Mouse (Mus musculus) erythroblast, adult 5-6 weeks (primary cell): ENCODE data around the gene Pi4k2a. TPM values are rescaled to one million over a fixed set of nuclear protein-coding genes. Genes with fewer than 3 reads are reported as not detected.

Source experiments
- ATAC-seq: replicated peaks from 2 replicates; pipeline ENCODE4 v1.8.0; 2016; ENCODE audit warnings: moderate number of reproducible peaks, mild to moderate bottlenecking, moderate TSS enrichment, inconsistent platforms; ENCODE audit not compliant: poor library complexity, low FRiP score, severe bottlenecking
- total RNA-seq, 2 experiments: library from RNA; stranded (forward) in 1 of 2; stranded (reverse) in 1 of 2; fragments of 150-400 nt in 1 of 2; fragments of 200-764, 138-1000 nt in 1 of 2; gene quantifications; 2 replicates each; pipeline versions ENCODE4 v1.2.3 to v1.2.4; 2015 to 2017; ENCODE audit warnings: low replicate concordance in 2 of 2

Gene Pi4k2a
- 4.0 TPM in 2 replicates for total RNA-seq (2015; ENCODE audit: low replicate concordance)
- 3.4 and 6.6 TPM in 2 replicates for total RNA-seq (2017; ENCODE audit: low replicate concordance)

DNA sequence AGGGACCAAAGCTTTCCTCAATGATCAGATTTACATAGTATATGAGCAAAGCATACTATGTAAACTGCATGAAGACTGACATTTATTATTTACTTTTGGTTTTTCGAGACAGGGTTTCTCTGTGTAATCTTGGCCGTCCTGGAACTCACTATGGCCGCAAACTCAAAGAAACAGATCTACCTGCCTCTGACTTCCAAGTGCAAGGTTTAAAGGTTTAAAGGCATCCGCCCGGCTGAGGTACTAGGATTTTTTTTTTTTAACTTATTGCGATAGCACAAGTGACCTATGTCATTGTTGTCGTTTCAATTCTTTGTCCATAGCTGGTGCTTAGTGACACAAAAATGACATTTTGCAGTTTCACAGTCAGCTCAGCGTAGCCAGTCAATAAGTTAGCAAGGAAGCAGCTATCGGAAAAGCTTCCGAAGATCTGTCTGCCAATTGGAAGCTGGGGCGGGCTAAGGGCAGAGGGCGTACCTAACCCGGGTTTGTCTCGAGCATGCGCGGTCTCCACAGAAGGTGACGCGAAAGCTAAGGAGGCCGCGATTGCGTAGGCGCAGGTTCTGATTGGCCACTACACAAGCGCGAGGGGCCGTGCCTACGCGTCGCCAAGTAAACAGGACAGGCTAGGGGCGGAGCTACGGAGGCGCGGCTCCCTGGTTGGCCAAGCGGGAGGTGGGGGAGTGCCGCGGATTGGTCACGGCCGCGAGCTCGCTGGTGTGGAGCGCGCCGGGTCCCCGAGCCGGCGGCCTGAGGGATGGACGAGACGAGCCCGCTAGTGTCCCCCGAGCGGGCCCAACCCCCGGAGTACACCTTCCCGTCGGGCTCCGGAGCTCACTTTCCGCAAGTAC is at the start of gene Pi4k2a:
Gene Pi4k2a (plus strand): TSS at position 723 of the 848 bp plus-strand sequence.
- ATAC-seq = peak; percentile 97

GRCm38 (mm10) chr19:42043988-42044387 is 46.3 kb upstream of the Pi4k2a start:
- no peak for ATAC-seq

- ATAC-seq = 0 out of 2 replicates have a peak, but pooled peaks have one; percentile 37
Measured at GRCm38 (mm10) chr19:42045269-42046102, 44.8 kb upstream of the Pi4k2a start, which contains the start of gene Hoga1. TSS of gene Hoga1 (plus strand) at chr19:42045610.

DNA sequence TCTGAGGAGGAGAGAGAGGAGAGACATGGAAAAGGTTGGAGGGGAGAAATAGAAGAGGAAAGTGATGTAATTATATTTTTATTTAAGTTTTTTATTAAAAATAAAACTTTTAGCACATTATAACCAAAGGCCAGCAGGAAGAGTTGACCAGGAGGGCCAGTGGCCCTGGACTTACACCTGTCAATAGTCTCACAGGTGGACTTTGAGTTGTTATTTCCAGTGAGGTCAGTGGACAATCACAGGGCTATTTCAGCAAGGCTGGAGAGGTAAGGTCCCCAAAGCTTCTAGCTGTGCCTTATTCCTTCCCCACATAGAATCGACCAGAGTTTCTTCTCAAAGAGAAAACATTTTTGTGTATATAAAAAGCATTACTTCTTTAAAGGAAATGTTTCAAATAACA is 40.0 kb upstream of the Pi4k2a start:
- ATAC-seq = no peak

- ATAC-seq = no peak
Measured at GRCm38 (mm10) chr19:42051351-42051750, 38.9 kb upstream of the Pi4k2a start.

DNA sequence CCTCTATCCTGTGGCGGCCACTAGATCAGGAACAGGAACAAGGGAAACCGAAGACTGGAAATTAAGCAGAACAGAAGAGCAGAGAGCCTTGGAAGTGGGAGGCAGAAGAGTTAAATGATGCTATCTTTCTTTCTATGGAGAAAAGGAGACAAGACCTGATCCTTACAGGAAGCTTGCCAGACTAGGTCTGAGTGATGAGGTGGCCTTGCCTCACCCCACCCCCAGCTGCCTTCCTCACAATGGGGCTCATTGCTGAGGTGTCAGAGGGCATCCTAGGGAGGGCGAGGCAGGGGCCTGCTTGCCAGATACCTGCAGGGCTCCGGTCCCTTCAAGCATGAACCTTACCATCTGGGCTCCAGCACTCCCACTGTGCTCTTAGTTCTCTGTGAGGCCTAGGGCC is 38.3 kb upstream of the Pi4k2a start, which contains the start of gene 4933411K16Rik:
Gene 4933411K16Rik (plus strand): TSS at position 301 of the 400 bp plus-strand sequence.
- ATAC-seq = no peak

GRCm38 (mm10) chr19:42054255-42054654 is 36.0 kb upstream of the Pi4k2a start:
- ATAC-seq = 0 out of 2 replicates have a peak, but pooled peaks have one; percentile 38

DNA sequence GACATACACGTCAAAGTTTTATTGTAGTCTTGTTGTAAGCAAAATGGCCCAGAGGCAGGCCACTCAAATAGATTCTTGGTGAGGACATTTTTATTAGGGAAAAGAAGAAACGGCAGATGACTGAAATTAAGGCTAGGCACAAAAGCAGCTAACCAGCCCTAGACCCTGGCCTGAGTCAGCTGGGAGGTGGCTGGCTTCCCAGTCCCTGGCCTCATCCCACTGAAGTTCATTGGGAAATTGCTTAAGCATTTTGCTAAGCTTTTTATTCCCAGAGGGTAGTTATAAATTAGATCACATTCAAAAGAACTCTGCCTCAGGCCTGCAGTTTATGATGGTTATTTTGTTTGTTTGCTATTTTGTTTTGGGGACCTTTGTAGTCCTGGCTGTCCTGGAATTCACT is 34.4 kb upstream of the Pi4k2a start:
- no peak for ATAC-seq

GRCm38 (mm10) chr19:42056719-42057409 is 33.4 kb upstream of the Pi4k2a start:
- ATAC-seq = no peak

DNA sequence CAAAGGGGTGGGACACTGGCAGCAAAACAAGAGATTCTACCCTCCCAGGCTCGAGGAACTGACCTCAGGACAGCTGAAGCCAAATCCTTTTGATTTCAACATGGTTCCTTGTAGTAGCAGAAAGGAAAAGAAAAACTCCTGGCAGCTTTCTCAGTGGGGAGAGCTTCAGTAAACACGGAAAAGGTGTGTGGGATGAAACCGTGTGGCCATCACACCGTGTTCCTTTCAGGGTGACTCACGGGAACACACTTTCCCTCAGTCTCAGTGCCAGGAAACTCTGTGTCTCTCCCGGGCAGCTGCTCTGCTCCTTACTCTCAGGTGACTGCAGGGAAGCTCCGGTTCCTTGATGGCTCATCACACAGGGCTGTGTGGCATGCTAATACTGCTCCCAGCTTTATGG is 31.8 kb upstream of the Pi4k2a start:
- no peak for ATAC-seq

DNA sequence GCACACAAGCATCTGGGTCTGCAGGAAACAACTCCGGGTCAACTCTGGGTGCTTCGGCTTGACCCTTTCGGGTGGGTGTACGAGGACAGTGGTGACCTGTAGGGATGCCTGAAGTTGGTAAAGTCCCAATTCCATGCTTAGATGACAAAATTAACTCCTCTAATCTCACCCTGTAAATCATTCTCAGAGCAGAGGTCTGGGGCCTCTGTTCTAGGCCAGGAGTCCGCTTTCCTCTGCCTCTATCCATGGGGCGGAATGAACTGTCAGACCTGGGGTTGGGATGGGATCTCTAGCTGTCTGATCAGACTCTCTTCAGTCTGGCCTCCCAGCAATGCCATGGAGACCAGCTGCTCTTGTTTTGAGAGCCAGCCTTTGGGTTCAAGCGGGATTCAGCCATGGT is 28.8 kb upstream of the Pi4k2a start:
- no peak for ATAC-seq

DNA sequence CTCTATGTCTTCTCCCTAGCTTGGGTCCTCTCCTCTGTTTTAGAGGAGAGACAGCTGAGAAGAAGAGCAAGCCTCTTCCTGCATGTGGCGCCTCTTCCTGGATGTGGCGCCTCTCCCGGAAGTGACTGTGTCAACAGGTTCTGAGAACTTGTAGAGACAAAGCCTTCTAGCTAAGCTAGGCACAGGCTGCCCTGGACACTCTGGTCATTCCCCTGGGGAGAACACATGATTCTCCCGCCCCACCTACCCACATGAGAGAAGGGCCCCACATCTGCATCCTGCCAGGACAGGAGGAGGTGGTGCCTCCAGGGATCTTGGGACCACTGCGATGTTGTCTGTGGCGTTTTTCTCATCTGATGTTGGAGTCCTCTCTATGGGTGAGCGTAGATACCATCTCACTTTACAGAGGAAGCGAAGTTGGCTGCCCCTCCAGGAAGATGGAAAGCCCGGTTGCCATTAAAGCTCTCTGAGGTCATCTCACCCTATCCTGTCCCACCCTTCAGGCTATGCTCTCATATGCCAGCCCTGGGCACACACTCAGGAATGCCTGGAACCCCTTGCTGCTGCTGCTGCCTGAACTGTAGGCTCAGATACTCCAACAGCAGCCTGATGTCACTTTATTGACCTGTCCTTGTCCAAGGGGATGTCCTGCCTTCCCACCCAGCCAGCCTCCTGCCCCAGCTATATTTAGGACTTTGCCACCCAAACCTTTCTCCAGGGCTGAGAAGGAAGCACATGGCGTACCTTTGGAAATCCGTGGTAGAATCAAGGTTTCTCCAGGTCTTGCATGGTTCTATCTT is 21.6 kb upstream of the Pi4k2a start:
- ATAC-seq = no peak

- ATAC-seq = no peak
Measured at GRCm38 (mm10) chr19:42069241-42069525, 21.1 kb upstream of the Pi4k2a start.

DNA sequence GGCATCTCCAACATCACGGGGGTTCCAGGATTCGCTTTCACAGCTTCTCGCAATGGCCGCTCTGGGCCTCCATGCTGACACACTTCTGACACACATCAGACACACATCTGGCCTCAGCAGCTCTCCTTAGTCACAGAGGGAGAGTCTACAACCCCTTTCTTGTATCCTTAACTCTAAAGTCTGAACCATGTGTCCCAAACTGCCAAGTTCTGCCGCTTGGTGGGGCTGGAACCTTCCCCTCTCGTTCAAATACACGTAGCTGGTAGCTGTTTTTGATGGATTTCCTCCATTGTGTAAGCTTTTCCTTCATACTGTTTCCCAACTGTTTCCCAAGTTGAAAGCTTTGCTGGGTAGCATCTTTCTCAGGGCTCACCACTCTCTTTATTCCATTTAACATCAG is 19.0 kb upstream of the Pi4k2a start:
- no peak for ATAC-seq

- ATAC-seq = no peak
Measured at GRCm38 (mm10) chr19:42071886-42072608, 18.2 kb upstream of the Pi4k2a start.

DNA sequence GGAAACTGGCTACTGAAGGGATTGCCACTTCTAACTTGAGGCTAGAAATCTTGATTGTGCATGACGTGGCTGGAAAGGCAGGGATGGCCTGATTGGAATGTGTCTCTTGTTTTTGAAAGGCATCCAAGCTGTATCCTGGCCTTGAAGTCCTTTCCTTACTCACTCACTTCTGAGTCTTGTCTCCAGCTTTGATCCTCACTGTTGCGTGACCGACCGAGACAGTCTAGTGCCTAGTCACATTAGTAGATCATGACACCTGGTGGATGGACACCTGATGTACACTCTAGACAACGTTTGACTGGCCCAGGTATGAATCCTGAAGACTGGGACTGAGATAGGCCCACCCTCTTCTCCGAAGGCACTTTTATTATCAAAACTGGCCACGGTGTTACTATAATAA is 17.5 kb upstream of the Pi4k2a start:
- no peak for ATAC-seq

DNA sequence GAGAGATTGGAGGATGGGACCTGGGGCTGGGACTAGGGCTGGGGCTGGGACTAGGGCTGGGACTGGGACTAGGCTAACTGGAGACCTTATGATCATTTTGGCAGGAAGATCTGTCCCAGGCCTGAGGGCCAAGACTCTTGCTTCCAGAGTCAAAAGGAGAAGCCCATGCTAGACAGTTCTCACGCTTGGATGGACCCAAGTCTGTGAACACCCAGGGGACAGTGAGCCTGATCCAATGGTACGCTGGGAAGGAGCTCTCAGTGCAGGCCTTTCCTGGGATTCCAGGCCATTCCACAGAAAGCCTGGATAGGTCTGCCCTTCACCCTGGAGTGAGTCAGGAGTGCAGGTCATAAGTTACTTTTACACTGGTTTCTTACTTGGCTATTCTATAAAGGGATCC is 15.2 kb upstream of the Pi4k2a start:
- ATAC-seq = no peak

- ATAC-seq = no peak
Measured at GRCm38 (mm10) chr19:42075992-42076391, 14.3 kb upstream of the Pi4k2a start.

DNA sequence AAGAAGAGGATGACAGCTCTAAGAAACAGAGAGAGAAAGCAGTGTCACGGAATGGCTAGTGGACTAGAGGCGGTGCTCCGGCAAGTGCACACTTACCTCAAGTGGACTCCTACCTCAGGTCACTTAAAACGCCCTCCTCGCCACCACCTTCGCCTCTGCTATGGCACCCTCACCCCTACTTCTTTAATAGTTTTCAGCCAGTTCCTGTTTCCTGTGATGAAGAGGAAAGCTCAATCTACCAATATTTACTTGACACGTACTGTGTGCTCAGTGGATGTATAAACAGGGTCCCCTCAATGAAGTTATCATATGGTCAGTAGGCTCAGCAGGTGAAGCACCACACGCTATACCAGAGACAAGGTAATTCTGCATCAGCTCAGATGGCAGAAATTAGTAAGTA is 11.7 kb upstream of the Pi4k2a start:
- ATAC-seq = no peak
